Mouse (Mus musculus) layer of hippocampus, adult 11-12 months (tissue): ENCODE results near the gene Eef1akmt1.
A peak's percentile ranks its signal among the peaks of the same experiment; 100 is the strongest.

Experiments
- DNase-seq: peaks from one replicate; pipeline ENCODE4 v3.0.0; 2022; ENCODE audit warnings: low spot score

Gene Eef1akmt1

GRCm38 (mm10) chr14:57571155-57572133 lies at the start of gene Eef1akmt1:
Eef1akmt1 (minus strand) TSS chr14:57571612.
- peak; percentile 95 for DNase-seq

- no peak for DNase-seq
Observed at GRCm38 (mm10) chr14:57620598-57621236, 49.3 kb upstream of the Eef1akmt1 start.

- DNase-seq, result peak; percentile 28
Observed at GRCm38 (mm10) chr14:57619487-57619886, 48.1 kb upstream of the Eef1akmt1 start.

GRCm38 (mm10) chr14:57617675-57618074 lies 46.3 kb upstream of the Eef1akmt1 start:
- no peak for DNase-seq

- no peak for DNase-seq
Observed at GRCm38 (mm10) chr14:57616339-57616965, 45.0 kb upstream of the Eef1akmt1 start.

GRCm38 (mm10) chr14:57615828-57616227 lies 44.4 kb upstream of the Eef1akmt1 start:
- no peak for DNase-seq

GRCm38 (mm10) chr14:57611034-57611433 lies 39.6 kb upstream of the Eef1akmt1 start:
- DNase-seq, result no peak

GRCm38 (mm10) chr14:57609816-57610329 lies 38.5 kb upstream of the Eef1akmt1 start:
- DNase-seq, result no peak

GRCm38 (mm10) chr14:57607500-57607899 lies 36.1 kb upstream of the Eef1akmt1 start:
- peak; percentile 84 for DNase-seq

- no peak for DNase-seq
Observed at GRCm38 (mm10) chr14:57606663-57607365, 35.4 kb upstream of the Eef1akmt1 start.

- no peak for DNase-seq
Observed at GRCm38 (mm10) chr14:57593279-57593678, 21.9 kb upstream of the Eef1akmt1 start.

GRCm38 (mm10) chr14:57591830-57592229 lies 20.4 kb upstream of the Eef1akmt1 start:
- no peak for DNase-seq

- no peak for DNase-seq
Observed at GRCm38 (mm10) chr14:57576364-57577060, 5.1 kb upstream of the Eef1akmt1 start.

- DNase-seq, result no peak
Observed at GRCm38 (mm10) chr14:57574792-57575587, 3.6 kb upstream of the Eef1akmt1 start.

- no peak for DNase-seq
Observed at GRCm38 (mm10) chr14:57565626-57566025, 5.8 kb downstream of the Eef1akmt1 start.

- DNase-seq, result no peak
Observed at GRCm38 (mm10) chr14:57556922-57557321, 14.5 kb downstream of the Eef1akmt1 start.

- DNase-seq, result no peak
Observed at GRCm38 (mm10) chr14:57555471-57556070, 15.8 kb downstream of the Eef1akmt1 start.

GRCm38 (mm10) chr14:57554434-57554833 lies 17.0 kb downstream of the Eef1akmt1 start:
- no peak for DNase-seq

- no peak for DNase-seq
Observed at GRCm38 (mm10) chr14:57552945-57553344, 18.5 kb downstream of the Eef1akmt1 start.

- DNase-seq, result no peak
Observed at GRCm38 (mm10) chr14:57547062-57547461, 24.4 kb downstream of the Eef1akmt1 start.
